Mouse (Mus musculus): Measurements from ENCODE around the gene Raet1d. TPM values are rescaled to one million over a fixed set of nuclear protein-coding genes. Genes with fewer than 3 reads are reported as not detected.
"Not testable (repeated sequence)": the region's sequence is repeated elsewhere in the genome, so short reads cannot be mapped to it uniquely, and the experiment has no call there.

The Raet1d gene
- polyA plus RNA-seq (2016; fragmentation: Nextera tagmentation; extraction: Ambion mirVana): 9.5 and 10.3 TPM in 2 replicates

DNA sequence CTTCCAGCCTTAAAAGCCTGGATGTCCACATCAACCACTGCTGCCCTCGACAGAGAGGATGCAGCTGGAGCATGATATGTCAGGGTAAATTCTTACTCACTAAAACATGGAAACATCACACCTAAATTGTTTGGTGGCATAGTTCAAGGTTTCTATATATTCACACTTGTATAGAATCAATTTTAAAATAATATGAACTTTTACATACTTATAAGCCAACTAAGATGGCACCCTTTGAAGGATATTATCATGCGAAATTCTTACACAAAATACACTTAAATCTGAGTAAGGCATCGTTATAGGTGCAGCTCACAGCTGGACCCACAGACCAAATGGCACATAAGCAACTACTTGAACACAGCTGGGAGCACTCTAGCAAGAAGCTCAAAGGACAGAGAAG, at the start of gene Raet1d:
Gene Raet1d, plus strand, starts transcription at position 301 of the 400 bp plus-strand sequence.
- H3K27ac ChIP-seq; H3K4me1 ChIP-seq; ATAC-seq (ENCODE audit: low FRiP score, low read depth); H3K27me3 ChIP-seq (replicated peaks); H3K9ac ChIP-seq; H3K4me3 ChIP-seq; H3K36me3 ChIP-seq; H3K9me3 ChIP-seq: not testable (repeated sequence)
- H3K4me2 ChIP-seq (replicated peaks): peak within 1 kb of the TSS; percentile 47; the same call in 1 of the 2 replicates
- WGBS: 81% methylated on average over 3 of the region's 3 CpGs

DNA sequence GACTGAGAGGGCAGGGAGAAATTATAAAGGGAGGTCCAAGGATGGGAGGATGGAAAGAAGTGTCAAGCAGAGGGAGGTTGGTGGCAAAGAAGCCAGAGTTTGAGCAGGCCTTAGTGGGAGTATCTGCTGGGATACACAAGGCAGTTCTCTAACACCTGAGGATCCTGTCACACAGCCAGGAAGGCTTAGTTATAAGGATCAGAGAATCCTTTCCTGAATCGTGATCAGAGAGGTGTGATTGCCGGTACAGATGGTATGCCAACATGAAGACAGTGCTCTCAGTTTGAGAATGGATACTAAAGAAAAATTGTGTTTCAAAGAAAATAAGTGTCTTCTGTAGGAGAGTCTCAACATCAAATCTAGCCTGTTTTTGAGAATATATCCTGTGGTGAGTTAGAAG, 37.5 kb upstream of the Raet1d start:
- H3K36me3 ChIP-seq: no peaks in the 10 kb centered on the region
- WGBS: 90% methylated on average over 2 of the region's 2 CpGs
- no peak overlapping the region for H3K27ac ChIP-seq
- no peak for ATAC-seq (ENCODE audit: low FRiP score, low read depth)
- H3K9me3 ChIP-seq: no peaks in the 10 kb centered on the region
- H3K4me3 ChIP-seq: no peak overlapping the region
- H3K9ac ChIP-seq: no peak overlapping the region
- no peaks in the 10 kb centered on the region for H3K27me3 ChIP-seq (replicated peaks)
- no peaks in the 10 kb centered on the region for H3K4me1 ChIP-seq
- no peak overlapping the region for H3K4me2 ChIP-seq (replicated peaks)

DNA sequence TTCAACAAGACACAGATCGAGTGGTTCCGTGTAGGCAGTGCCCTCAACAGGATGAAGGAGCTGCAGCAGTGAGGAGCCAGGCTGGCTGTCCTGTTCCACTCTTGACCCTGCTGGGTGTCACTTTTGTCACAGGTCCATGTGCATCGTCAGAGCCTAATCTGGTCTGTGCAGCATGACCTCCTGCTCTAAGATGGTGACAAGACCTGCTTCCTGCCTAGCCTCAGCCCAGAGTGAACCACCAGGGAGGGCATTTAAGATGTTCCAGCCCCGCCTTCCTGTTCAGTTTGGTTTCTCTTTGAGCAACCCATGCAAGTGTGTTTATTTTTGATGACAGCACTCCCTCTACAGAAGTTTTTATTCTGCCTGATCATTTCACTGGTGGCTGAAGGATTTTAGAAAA, 14.6 kb upstream of the Raet1d start:
- not testable (repeated sequence) for H3K27me3 ChIP-seq (replicated peaks); H3K4me1 ChIP-seq; ATAC-seq (ENCODE audit: low FRiP score, low read depth); H3K9me3 ChIP-seq; H3K4me3 ChIP-seq; H3K27ac ChIP-seq; H3K9ac ChIP-seq; H3K36me3 ChIP-seq; H3K4me2 ChIP-seq (replicated peaks)
- WGBS: 84% methylated on average over 4 of the region's 4 CpGs

DNA sequence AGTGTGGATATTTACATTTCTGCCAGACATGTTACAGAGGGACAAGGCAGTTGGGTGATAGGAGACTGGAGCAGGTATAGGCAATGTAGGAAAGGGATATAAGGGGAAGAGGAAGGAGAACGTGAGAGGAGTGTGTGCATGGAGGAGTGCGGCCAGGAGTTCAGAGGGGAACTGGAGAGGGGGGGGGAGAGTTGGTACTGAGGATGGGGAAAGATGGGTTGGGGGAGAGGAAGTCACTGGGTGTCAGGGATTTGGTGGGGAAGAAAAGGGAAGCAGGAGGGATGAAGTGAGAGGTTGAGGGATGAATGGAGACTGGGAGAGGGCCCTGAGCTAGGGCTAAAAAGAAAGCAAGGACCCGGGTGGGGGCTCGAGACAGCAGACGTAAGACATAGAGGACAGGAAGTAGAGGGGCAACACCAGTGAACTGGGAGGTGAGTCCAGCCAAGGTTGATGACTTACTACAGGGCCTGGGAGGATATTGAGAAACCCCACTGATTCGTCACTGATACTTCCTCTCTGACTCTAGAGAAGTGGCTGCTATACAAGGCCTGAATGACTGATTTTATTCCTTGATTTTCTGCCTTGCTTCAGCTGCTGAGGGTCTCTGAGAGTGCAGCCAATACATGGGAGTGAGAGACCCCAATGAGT, 6.7 kb upstream of the Raet1d start:
- H3K36me3 ChIP-seq; H3K4me2 ChIP-seq (replicated peaks); H3K9ac ChIP-seq; H3K4me3 ChIP-seq; H3K4me1 ChIP-seq; H3K9me3 ChIP-seq; ATAC-seq (ENCODE audit: low FRiP score, low read depth); H3K27me3 ChIP-seq (replicated peaks); H3K27ac ChIP-seq: not testable (repeated sequence)
- WGBS: 89% methylated on average over 6 of the region's 6 CpGs

DNA sequence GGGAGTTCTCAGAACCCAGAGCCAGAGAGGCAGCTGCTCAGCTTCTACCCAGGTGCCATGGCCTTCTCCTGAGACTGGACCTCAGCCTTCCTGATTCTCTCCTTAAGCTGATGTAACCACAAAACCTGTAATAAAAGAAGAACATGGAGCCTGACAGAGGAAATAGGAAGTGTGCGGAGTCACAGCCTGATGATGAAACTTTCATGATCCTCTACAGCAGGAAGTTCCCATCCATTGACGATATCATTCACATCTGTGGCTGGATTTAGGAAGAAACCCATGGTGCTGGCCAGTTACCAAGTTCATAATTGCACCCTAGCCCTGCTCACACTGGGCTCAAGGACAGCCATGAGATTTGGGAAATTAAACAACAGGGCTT, 6.2 kb upstream of the Raet1d start:
- ATAC-seq (ENCODE audit: low FRiP score, low read depth); H3K9ac ChIP-seq; H3K4me1 ChIP-seq; H3K4me2 ChIP-seq (replicated peaks); H3K4me3 ChIP-seq; H3K27ac ChIP-seq; H3K36me3 ChIP-seq; H3K9me3 ChIP-seq; H3K27me3 ChIP-seq (replicated peaks): not testable (repeated sequence)
- WGBS: 81% methylated on average over 2 of the region's 2 CpGs

DNA sequence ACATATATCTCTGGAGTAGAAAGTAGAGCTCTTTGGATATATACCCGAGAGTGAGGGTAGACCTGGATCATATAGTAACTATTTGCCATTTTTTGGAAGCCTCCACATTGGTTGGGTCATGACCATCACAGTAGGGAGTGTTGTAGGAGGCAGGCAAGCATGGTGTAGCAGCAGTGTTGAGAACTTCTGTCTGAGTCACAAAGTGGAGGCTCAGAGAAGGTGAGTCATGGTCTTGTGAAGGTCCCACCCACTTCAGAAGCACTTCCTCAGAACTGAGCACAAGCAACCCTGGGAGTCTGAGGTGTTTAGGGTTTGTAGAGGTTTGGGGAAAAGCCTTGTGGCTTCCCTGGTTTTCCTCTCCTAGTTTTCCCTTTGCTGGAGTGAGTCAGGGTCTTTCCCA, 3.0 kb upstream of the Raet1d start:
- H3K4me2 ChIP-seq (replicated peaks); H3K36me3 ChIP-seq; H3K4me1 ChIP-seq; H3K4me3 ChIP-seq; ATAC-seq (ENCODE audit: low FRiP score, low read depth); H3K27me3 ChIP-seq (replicated peaks); H3K9ac ChIP-seq; H3K9me3 ChIP-seq; H3K27ac ChIP-seq: not testable (repeated sequence)
- WGBS: 69% methylated on average over 1 of the region's 1 CpGs

DNA sequence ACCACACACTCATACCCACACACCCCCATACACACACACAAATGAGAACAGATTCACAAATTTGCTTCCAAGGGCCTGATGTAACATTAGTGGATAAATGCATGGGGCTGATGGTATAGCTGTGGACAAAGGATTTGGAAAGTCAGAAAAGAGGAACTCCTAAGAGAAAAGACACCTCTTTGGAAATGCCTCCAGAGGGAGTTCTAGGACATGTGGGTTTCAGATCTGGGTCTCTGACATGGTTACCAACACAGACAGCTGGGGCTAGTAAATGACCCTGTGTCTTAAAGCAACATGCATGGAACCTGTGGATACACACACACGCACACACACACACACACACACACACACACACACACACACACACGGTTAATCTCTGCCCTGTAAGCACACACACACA, 605 bp downstream of the Raet1d start:
- H3K4me1 ChIP-seq; H3K27me3 ChIP-seq (replicated peaks); H3K4me3 ChIP-seq; ATAC-seq (ENCODE audit: low FRiP score, low read depth); H3K4me2 ChIP-seq (replicated peaks); H3K36me3 ChIP-seq; H3K9ac ChIP-seq; H3K9me3 ChIP-seq; H3K27ac ChIP-seq: not testable (repeated sequence)
- 41% methylated on average over 2 of the region's 2 CpGs for WGBS

DNA sequence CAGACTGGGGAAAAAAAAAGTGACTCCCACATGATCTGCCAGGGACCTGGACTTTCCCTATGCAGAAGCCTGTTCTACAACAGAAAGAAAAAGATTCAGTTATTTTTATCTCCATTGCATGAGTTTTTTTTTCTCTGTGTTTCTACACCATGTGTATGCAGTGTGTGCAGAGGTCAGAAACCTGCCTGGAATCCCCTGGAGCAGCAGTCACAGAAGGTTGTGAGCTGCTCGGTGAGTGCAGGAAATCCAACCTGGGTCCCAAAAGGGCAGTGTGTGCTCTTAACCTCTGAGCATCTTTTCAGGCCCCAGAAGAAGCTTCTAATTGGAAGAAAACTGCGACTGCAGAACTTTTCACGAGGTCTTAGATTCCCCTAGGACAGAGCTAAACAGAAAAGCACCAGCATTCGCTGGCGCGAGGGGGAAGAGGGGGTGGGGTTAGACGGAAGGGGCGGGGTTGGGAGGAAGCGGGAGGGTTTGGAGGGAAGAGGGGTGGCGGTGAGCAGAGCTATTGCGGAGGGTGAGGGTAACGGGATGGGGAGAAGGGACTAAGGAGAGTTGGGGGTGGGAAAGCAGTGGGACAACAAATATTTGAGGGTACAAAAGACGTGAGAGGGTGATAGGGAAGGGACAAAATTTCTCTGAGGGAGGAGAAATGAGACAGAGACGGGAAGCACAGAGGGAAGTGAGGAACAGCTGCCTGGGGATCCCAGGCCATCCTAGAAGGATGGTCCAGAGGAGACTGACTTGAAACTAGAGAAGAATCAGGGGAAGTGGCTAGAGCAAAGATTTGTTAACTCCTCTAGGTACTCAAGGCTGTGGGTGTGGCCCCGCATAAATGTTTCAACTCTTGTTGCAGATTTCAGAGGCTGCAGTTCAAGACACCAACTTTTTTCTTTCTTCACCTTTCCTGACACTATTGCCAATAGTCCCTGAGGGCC, 1.3 kb downstream of the Raet1d start:
- H3K27ac ChIP-seq; H3K4me3 ChIP-seq; H3K9me3 ChIP-seq; H3K4me1 ChIP-seq; H3K9ac ChIP-seq; H3K36me3 ChIP-seq; H3K27me3 ChIP-seq (replicated peaks): not testable (repeated sequence)
- WGBS: 1% methylated on average over 8 of the region's 15 CpGs
- peak; percentile 88 for ATAC-seq (ENCODE audit: low FRiP score, low read depth)
- H3K4me2 ChIP-seq (replicated peaks): peak overlapping the region; percentile 47

DNA sequence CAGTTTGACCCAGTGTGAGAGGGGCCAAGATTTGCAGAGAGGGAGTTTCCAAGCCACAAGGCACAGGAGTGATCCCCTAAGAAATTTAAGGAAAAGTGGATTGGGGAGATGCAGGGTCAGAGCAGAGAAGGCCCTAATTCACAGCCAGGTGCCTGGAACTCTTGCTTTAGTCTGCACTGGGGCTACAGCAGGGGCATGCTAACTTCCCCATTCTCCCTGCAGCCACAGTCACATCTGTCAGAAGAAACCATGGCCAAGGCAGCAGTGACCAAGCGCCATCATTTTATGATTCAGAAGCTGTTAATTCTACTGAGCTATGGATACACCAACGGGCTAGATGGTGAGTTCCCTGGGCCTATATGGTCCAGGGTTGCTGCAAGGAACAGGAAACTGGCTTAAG, 2.1 kb downstream of the Raet1d start:
- H3K9me3 ChIP-seq; H3K27me3 ChIP-seq (replicated peaks); H3K36me3 ChIP-seq; H3K4me1 ChIP-seq; H3K27ac ChIP-seq; H3K4me2 ChIP-seq (replicated peaks); H3K4me3 ChIP-seq; H3K9ac ChIP-seq; ATAC-seq (ENCODE audit: low FRiP score, low read depth): not testable (repeated sequence)
- WGBS: 82% methylated on average over 2 of the region's 2 CpGs

DNA sequence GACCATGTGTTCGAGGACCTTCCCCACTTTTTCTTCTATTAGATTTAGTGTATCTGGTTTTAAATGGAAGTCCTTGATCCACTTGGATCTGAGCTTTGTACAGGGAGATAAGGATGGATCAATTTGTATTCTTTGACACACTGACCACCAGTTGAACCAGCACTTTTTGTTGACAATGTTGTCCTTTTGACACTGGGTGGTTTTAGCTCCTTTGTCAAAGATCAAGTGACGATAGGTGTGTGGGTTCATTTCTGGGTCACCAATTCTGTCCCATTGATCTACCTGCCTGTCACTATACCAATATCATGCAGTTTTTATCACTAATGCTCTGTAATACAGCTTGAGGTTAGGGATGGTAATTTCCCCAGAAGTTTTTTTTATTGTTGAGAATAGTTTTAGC, 4.6 kb downstream of the Raet1d start:
- not testable (repeated sequence) for H3K9ac ChIP-seq; H3K27ac ChIP-seq; H3K9me3 ChIP-seq; H3K27me3 ChIP-seq (replicated peaks); H3K4me1 ChIP-seq; ATAC-seq (ENCODE audit: low FRiP score, low read depth); H3K36me3 ChIP-seq; H3K4me2 ChIP-seq (replicated peaks); H3K4me3 ChIP-seq
- 82% methylated on average over 2 of the region's 2 CpGs for WGBS

DNA sequence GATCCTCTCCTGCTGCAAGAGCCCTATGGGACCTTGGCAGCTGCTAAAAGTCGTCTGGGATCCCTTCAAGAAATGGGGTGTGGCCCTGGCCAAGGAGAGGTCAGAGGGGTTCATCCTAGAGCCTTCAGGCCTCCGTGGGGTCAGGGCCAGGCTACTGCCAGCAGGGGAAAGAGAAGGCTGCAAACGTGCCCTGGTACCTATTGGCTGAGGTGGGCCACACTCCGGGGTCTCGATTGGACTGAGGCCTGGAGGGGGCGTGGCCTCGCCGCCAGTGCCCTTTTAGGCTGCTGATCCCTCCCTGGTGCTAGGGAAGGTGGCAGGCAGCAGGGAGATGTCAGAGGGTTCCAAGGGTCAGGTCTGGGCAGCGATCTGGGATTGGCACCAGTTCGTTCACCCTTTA, 20.9 kb downstream of the Raet1d start:
- H3K4me2 ChIP-seq (replicated peaks): peak overlapping the region; percentile 27
- not testable (repeated sequence) for H3K4me3 ChIP-seq

DNA sequence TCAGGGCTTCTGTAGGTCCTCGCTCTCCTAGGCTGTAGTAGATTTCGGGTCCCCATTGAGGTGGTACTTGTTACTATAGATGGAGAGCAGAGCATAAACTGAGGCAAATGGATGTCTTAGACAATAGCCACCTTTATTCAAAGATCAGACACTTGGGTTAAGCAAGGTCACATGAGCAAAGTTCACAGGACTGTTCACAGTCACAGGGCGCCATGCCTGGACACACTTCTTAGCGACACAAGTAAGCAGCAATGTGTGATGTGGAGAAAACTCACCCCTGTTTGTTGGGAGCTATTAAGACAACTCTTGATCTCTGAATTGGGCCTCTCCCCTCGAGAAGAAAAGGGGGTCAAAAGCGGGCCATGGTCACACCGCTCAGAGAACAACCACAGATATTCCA, 29.8 kb downstream of the Raet1d start:
- whole genome bisulfite sequencing: 86% methylated on average over 7 of the region's 7 CpGs

More for the DNA sequence above, 20.9 kb downstream of the Raet1d start:
- WGBS: 4% methylated on average over 9 of the region's 10 CpGs
- H3K9ac ChIP-seq; H3K36me3 ChIP-seq; H3K9me3 ChIP-seq; H3K4me1 ChIP-seq; H3K27me3 ChIP-seq (replicated peaks); H3K27ac ChIP-seq: not testable (repeated sequence)
- peak; percentile 89 for ATAC-seq (ENCODE audit: low FRiP score, low read depth)

DNA sequence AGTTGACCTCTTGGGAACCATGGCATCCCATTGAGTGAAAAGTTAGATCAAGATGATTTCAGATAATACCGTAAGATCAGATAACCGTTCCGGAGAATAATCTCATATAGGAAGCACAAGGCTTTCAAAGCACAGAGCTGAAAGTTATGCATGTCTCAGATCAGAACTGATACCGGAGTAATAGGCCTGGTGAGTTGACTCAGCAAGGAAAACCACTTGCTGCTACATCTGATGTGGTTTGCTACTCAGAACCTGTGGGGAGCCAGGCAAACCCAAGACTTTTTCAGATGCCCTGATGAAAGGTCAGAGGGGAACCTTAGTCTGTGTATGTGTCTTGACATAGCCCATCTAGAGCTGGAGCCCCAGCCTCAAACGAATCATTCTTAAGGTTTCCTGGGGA, 31.3 kb downstream of the Raet1d start:
- H3K4me1 ChIP-seq; H3K4me3 ChIP-seq; ATAC-seq (ENCODE audit: low FRiP score, low read depth); H3K4me2 ChIP-seq (replicated peaks); H3K27me3 ChIP-seq (replicated peaks); H3K27ac ChIP-seq; H3K9ac ChIP-seq; H3K36me3 ChIP-seq; H3K9me3 ChIP-seq: not testable (repeated sequence)
- 94% methylated on average over 4 of the region's 5 CpGs for WGBS

More for the DNA sequence above, 29.8 kb downstream of the Raet1d start:
- not testable (repeated sequence) for H3K4me3 ChIP-seq; H3K4me2 ChIP-seq (replicated peaks); H3K27me3 ChIP-seq (replicated peaks); ATAC-seq (ENCODE audit: low FRiP score, low read depth); H3K9ac ChIP-seq; H3K27ac ChIP-seq; H3K9me3 ChIP-seq; H3K36me3 ChIP-seq; H3K4me1 ChIP-seq
